Mouse (Mus musculus) liver, postnatal 0 days (tissue): ENCODE results near the gene Epsti1. TPM values are rescaled to one million over a fixed set of nuclear protein-coding genes. Genes with fewer than 3 reads are reported as not detected.

Experiments used
- ATAC-seq: fragments of 200-750 bp; cut with Nextera tagmentation; 2 replicates; pipeline ENCODE4 v1.8.0; 2017; ENCODE audit warnings: mild to moderate bottlenecking, moderate library complexity
- DNase-seq: peaks from one replicate; pipeline ENCODE4 v3.0.0-alpha.2; 2016
- H3K27ac ChIP-seq: fragments of 300-500 bp; sonication (generic); 2 replicates; pipeline ENCODE4 v1.5.1; 2014; ENCODE audit warnings: antibody characterized with exemption, moderate library complexity, mild to moderate bottlenecking, low read depth
- H3K27me3 ChIP-seq: fragments of 300-500 bp; sonication (generic); 2 replicates; pipeline ENCODE4 v1.6.1; 2014; ENCODE audit warnings: low read length, control low read depth, mixed read lengths; ENCODE audit not compliant: insufficient read depth
- H3K36me3 ChIP-seq: fragments of 300-500 bp; sonication (generic); replicated peaks from 2 replicates; pipeline ENCODE4 v1.6.1; 2014; ENCODE audit warnings: mild to moderate bottlenecking, control low read depth, low read length, moderate library complexity, mixed read lengths; ENCODE audit not compliant: insufficient read depth
- H3K4me1 ChIP-seq: fragments of 300-500 bp; sonication (generic); 2 replicates; pipeline ENCODE4 v1.6.1; 2014; ENCODE audit warnings: antibody characterized with exemption, mild to moderate bottlenecking, control low read depth; ENCODE audit not compliant: insufficient read depth
- H3K4me2 ChIP-seq: fragments of 300-500 bp; sonication (generic); 2 replicates; pipeline ENCODE4 v1.6.1; 2014; ENCODE audit warnings: low read depth, mild to moderate bottlenecking, low read length, moderate library complexity, mixed read lengths
- H3K4me3 ChIP-seq: fragments of 300-500 bp; sonication (generic); 2 replicates; pipeline ENCODE4 v1.5.1; 2014; ENCODE audit warnings: low read depth, low read length
- H3K9ac ChIP-seq: fragments of 300-500 bp; sonication (generic); replicated peaks from 2 replicates; pipeline ENCODE4 v1.6.1; 2014; ENCODE audit warnings: mild to moderate bottlenecking, moderate library complexity
- H3K9me3 ChIP-seq: fragments of 300-500 bp; sonication (generic); 2 replicates; pipeline ENCODE4 v1.6.1; 2016; ENCODE audit warnings: mild to moderate bottlenecking, control low read depth, low read length, mixed read lengths
- CTCF ChIP-seq: sonication (generic); IDR thresholded peaks from 2 replicates; pipeline ENCODE4 v1.5.1; 2016; ENCODE audit warnings: antibody characterized with exemption, low read depth
- EP300 ChIP-seq: IDR thresholded peaks from 2 replicates; pipeline ENCODE4 v1.6.1; 2016; ENCODE audit warnings: antibody characterized with exemption, low read depth, mild to moderate bottlenecking
- WGBS: fragments of 180-500 bp; shearing (Covaris S2); extraction: QIAGEN DNeasy Blood & Tissue Kit; methylation state at CpG from one replicate; pipeline ENCODE4 v1.1.7; 2014; ENCODE audit not compliant: insufficient replicate concordance; 5-methylcytosine and 5-hydroxymethylcytosine counted together
- polyA plus RNA-seq: library from polyadenylated mRNA; unstranded; fragments of >200 nt; fragmentation: Nextera tagmentation; extraction: Ambion mirVana; gene quantifications from 2 replicates; pipeline ENCODE4 v1.2.1, GENCODE M21; 2015

Epsti1 gene
- polyA plus RNA-seq, 1 experiment from 2014 or later: 4.3 TPM

DNA sequence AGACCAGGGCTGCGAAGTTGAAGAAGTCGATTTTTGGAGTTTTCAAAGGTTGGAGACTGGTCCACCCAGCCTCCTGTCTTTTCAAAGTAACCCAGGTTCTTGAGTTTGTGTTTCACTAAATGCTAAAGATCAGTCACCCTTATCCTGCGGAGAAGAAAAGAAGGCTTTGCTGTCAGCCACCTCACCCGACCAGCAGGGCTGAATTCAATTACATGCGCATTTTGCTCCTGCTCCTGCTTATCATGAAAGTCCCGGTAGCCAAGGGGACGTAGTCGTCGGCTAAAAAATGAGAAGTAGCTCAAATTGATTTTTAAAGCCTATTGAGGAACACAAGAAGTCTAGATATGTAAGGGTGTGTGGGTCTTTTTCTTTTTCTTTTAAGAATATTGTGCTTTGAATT is 38.2 kb downstream of the Epsti1 start:
- DNase-seq (no peak), ATAC-seq (no peak)
- Histone ChIP-seq H3K9ac (no peak overlapping the region), H3K9me3 (no peaks in the 10 kb centered on the region), H3K4me2 (no peak overlapping the region), H3K27me3 (no peaks in the 10 kb centered on the region), H3K36me3 (no peaks in the 10 kb centered on the region), H3K4me1 (no peaks in the 10 kb centered on the region), H3K27ac (no peak overlapping the region), H3K4me3 (no peak overlapping the region)
- TF ChIP-seq CTCF (no peak), EP300 (no peak)
- WGBS: 63% methylated on average over 9 of the region's 9 CpGs

DNA sequence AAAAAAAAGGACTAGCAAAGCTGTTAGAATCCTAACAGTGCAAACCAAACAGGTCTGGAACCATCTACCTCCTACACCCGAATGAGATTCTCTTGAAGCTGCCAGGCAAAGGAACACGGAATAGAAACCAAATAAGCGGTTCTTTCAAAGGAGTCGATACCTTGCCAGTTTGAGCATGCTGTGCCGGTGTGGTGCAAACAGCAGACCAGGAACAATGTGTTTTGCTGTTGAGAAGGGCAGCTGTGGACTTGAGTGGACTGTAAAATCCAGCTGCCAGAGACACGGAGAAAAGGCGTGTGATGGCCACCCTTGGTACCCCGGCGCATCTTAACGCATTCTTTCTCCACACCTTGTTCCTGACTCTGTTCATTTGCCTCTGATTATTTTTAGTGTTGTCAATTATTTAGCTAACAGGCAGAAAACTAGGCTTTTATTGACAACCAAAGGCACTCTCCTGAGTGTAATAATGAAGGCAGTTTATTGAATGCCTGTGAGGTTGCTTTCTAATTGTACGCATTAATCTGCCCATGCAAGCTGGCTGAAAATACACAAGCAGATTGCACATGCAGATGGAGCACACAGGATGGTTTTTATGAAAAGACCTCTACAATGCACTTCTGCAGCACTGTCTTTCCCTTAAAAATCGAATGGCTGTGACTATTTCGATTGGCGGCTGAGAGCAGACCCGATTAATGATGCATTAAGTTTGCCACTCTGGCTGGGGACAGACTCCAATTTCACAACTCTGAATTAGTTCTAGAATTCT is 38.9 kb downstream of the Epsti1 start:
- H3K4me3 ChIP-seq: no peak overlapping the region
- H3K4me1 ChIP-seq: no peaks in the 10 kb centered on the region
- no peaks in the 10 kb centered on the region for H3K27me3 ChIP-seq
- H3K9me3 ChIP-seq: no peaks in the 10 kb centered on the region
- no peak for ATAC-seq
- no peak for DNase-seq
- no peak overlapping the region for H3K27ac ChIP-seq
- H3K36me3 ChIP-seq: no peaks in the 10 kb centered on the region
- H3K9ac ChIP-seq: no peak overlapping the region
- no peak for TF ChIP-seq CTCF
- no peak for TF ChIP-seq EP300
- WGBS: 81% methylated on average over 15 of the region's 15 CpGs
- H3K4me2 ChIP-seq: no peak overlapping the region

GRCm38 (mm10) chr14:77961741-77962140 is 57.7 kb downstream of the Epsti1 start:
- no peak for DNase-seq
- Histone ChIP-seq H3K4me1 (no peaks in the 10 kb centered on the region), H3K27me3 (no peaks in the 10 kb centered on the region), H3K4me2 (no peak overlapping the region), H3K4me3 (no peak overlapping the region), H3K9ac (no peak overlapping the region), H3K36me3 (no peaks in the 10 kb centered on the region), H3K9me3 (no peaks in the 10 kb centered on the region), H3K27ac (no peak overlapping the region)
- no peak for TF ChIP-seq CTCF
- TF ChIP-seq EP300: no peak
- ATAC-seq: no peak
- WGBS: 69% methylated on average over 6 of the region's 6 CpGs

- Histone ChIP-seq H3K27me3 (no peaks in the 10 kb centered on the region), H3K4me1 (no peaks in the 10 kb centered on the region), H3K4me3 (no peak overlapping the region), H3K4me2 (no peak overlapping the region), H3K9ac (no peak overlapping the region), H3K27ac (no peak overlapping the region), H3K36me3 (no peaks in the 10 kb centered on the region), H3K9me3 (no peaks in the 10 kb centered on the region)
- TF ChIP-seq EP300: no peak
- no peak for TF ChIP-seq CTCF
- WGBS: 55% methylated on average over 7 of the region's 7 CpGs
- no peak for DNase-seq
- ATAC-seq: no peak
These were observed 59.5 kb downstream of the Epsti1 start for GRCm38 (mm10) chr14:77963525-77963924.

GRCm38 (mm10) chr14:77971355-77971754 is 67.3 kb downstream of the Epsti1 start:
- Histone ChIP-seq H3K4me3 (no peak overlapping the region), H3K9me3 (no peaks in the 10 kb centered on the region), H3K4me2 (no peak overlapping the region), H3K36me3 (no peaks in the 10 kb centered on the region), H3K27ac (no peak overlapping the region), H3K27me3 (no peaks in the 10 kb centered on the region), H3K9ac (no peak overlapping the region), H3K4me1 (no peaks in the 10 kb centered on the region)
- ATAC-seq (no peak), DNase-seq (no peak)
- 78% methylated on average over 4 of the region's 4 CpGs for WGBS
- no peak for TF ChIP-seq EP300
- no peak for TF ChIP-seq CTCF

- Histone ChIP-seq H3K27me3 (no peaks in the 10 kb centered on the region), H3K36me3 (no peaks in the 10 kb centered on the region)
- no peak for ATAC-seq
These were observed 70.2 kb downstream of the Epsti1 start for GRCm38 (mm10) chr14:77974221-77974620.

More at GRCm38 (mm10) chr14:77974221-77974620, 70.2 kb downstream of the Epsti1 start:
- TF ChIP-seq EP300 (no peak), CTCF (no peak)
- no peaks in the 10 kb centered on the region for H3K9me3 ChIP-seq
- H3K9ac ChIP-seq: no peak overlapping the region
- DNase-seq: no peak
- H3K4me1 ChIP-seq: no peaks in the 10 kb centered on the region
- no peak overlapping the region for H3K4me3 ChIP-seq
- no peak overlapping the region for H3K4me2 ChIP-seq
- 76% methylated on average over 6 of the region's 6 CpGs for WGBS
- H3K27ac ChIP-seq: no peak overlapping the region
